Comparison of ENCODE assay signal across 10 mouse cellular contexts in the genomic region with DNA sequence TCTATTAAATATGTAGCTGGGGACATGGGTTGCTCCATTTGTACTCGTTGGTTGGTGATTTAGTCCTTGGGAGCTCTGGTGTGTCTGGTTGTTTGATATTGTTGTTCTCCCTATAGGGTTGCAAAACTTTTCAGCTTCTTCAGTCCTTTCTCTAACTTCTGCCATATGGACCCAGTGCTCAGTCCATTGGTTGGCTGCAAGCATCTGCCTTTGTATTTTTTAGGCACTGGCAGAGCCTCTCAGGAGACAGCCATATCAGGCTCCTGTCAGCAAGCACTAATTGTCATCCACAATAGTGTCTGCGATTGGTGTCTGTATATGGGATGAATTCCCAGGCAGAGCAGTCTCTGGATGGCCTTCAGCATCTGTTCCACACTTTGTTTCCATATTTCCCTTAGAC. TPM values are rescaled to one million over a fixed set of nuclear protein-coding genes. Genes with fewer than 3 reads are reported as not detected.
"Had no signal": no experiment of that assay in that cellular context is flagged by ENCODE, and none has a peak within 500 bp of the region (broad histone marks: within the 10 kb centered on the region; RNA-seq: fewer than 3 reads in every experiment).

No protein-coding gene starts in this region.

RNA-seq across cellular contexts. Expression of a gene that starts 54.8 kb away (rescaled TPM):
- polyA plus RNA-seq: liver, adult 2 months; liver, postnatal 0 days; lung, adult 2 months; lung, embryonic 14.5 days; lung, embryonic 15.5 days; lung, embryonic 16.5 days; lung, postnatal 0 days; midbrain, embryonic 12.5 days; midbrain, embryonic 13.5 days; neural tube, embryonic 11.5 days had no signal
